10 mouse cellular contexts compared by ENCODE assay signal in the genomic region with DNA sequence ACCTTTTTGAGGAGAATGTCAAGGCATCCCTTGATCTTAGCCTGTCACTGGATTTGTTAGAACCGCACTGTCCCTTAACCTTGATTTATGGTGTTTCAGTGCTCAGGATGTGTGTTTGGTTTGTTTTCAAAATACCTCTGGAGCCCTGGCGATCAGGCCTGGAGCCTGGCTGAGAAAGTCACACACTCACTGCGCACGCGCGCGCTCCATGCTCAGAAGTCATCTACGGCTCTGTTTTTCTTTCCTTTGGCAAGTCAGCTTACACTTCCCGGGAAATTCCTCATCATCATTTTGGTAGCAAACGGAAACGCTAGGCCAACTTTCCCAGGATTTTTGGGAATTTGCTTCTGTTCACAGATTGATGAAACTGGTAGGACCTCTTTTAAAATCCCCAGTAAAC.
DNase-seq lines count a peak whose midpoint lies in the region; ATAC-seq and TF ChIP-seq lines count a peak whose summit lies in the region.
"Had no signal": no experiment of that assay in that cellular context is flagged by ENCODE, and none has a peak within 500 bp of the region (broad histone marks: within the 10 kb centered on the region; RNA-seq: fewer than 3 reads in every experiment).

No protein-coding gene starts in this region.

- H3K4me3 ChIP-seq in heart, postnatal 0 days (ENCODE audit: low read depth, low read length): no peak overlapping the region
- H3K4me3 ChIP-seq in heart, embryonic 11.5 days (ENCODE audit: low read depth, low read length): no peak overlapping the region
- H3K4me3 ChIP-seq in kidney, embryonic 14.5 days (ENCODE audit: low read length): no peak overlapping the region
- no peak overlapping the region for H3K4me3 ChIP-seq in neural tube, embryonic 11.5 days (ENCODE audit: low read depth, low read length)

- H3K4me2 ChIP-seq in heart, postnatal 0 days (ENCODE audit: low read depth, low read length): no peak overlapping the region
- H3K4me2 ChIP-seq in heart, embryonic 11.5 days: no peak overlapping the region
- peak overlapping the region; percentile 31; the same call in 1 of the 2 replicates for H3K4me2 ChIP-seq in kidney, embryonic 14.5 days (replicated peaks; ENCODE audit: low read depth, low read length)
- H3K4me2 ChIP-seq in neural tube, embryonic 11.5 days (ENCODE audit: low read depth): no peak overlapping the region

- TF ChIP-seq EP300 in heart, postnatal 0 days (IDR thresholded peaks at IDR 0.05; ENCODE audit: low read depth): no peak

- H3K9ac ChIP-seq in heart, postnatal 0 days (replicated peaks; ENCODE audit: low read depth, low read length): no peak overlapping the region
- no peak overlapping the region for H3K9ac ChIP-seq in heart, embryonic 11.5 days (ENCODE audit: low read depth, low read length)
- H3K9ac ChIP-seq in kidney, embryonic 14.5 days (ENCODE audit: low read depth, low read length): no peak overlapping the region
- H3K9ac ChIP-seq in neural tube, embryonic 11.5 days (ENCODE audit: low read length): no peak overlapping the region

- ATAC-seq in heart, postnatal 0 days (ENCODE audit: insufficient read depth, low read depth): no peak
- no peak for ATAC-seq in heart, embryonic 11.5 days (replicated peaks; ENCODE audit: insufficient number of reproducible peaks, low FRiP score, low TSS enrichment)
- no peak for ATAC-seq in kidney, embryonic 14.5 days (ENCODE audit: low FRiP score, low TSS enrichment)
- ATAC-seq in neural tube, embryonic 11.5 days (ENCODE audit: insufficient read depth, low FRiP score, low TSS enrichment): no peak
- no peak for ATAC-seq in erythroid progenitor cell, adult 5-6 weeks (replicated peaks; ENCODE audit: low FRiP score, poor library complexity, severe bottlenecking)

- no peak for TF ChIP-seq CTCF in heart, postnatal 0 days (IDR thresholded peaks at IDR 0.05; ENCODE audit: low read depth)

- H3K9me3 ChIP-seq in heart, postnatal 0 days (replicated peaks; ENCODE audit: control insufficient read depth, low read length): no peaks in the 10 kb centered on the region
- no peaks in the 10 kb centered on the region for H3K9me3 ChIP-seq in heart, embryonic 11.5 days (replicated peaks; ENCODE audit: control insufficient read depth, low read length)
- no peaks in the 10 kb centered on the region for H3K9me3 ChIP-seq in kidney, embryonic 14.5 days (ENCODE audit: control insufficient read depth, low read length)
- H3K9me3 ChIP-seq in neural tube, embryonic 11.5 days (ENCODE audit: control insufficient read depth, low read length): no peaks in the 10 kb centered on the region

- no peaks in the 10 kb centered on the region for H3K4me1 ChIP-seq in heart, postnatal 0 days (ENCODE audit: control insufficient read depth, insufficient read depth)
- no peaks in the 10 kb centered on the region for H3K4me1 ChIP-seq in heart, embryonic 11.5 days (ENCODE audit: control insufficient read depth, insufficient read depth, low read length)
- 0 out of 2 replicates have a peak, but pooled peaks cover 6% of the 10 kb centered on the region for H3K4me1 ChIP-seq in kidney, embryonic 14.5 days (ENCODE audit: control insufficient read depth, insufficient read depth, low read length)
- H3K4me1 ChIP-seq in neural tube, embryonic 11.5 days (ENCODE audit: control insufficient read depth, insufficient read depth, low read length): peaks cover 7% of the 10 kb centered on the region

- H3K27me3 ChIP-seq in heart, postnatal 0 days (ENCODE audit: control insufficient read depth, insufficient read depth, low read length): no peaks in the 10 kb centered on the region
- no peaks in the 10 kb centered on the region for H3K27me3 ChIP-seq in heart, embryonic 11.5 days (ENCODE audit: control insufficient read depth, insufficient read depth, low read length)
- H3K27me3 ChIP-seq in kidney, embryonic 14.5 days (ENCODE audit: control insufficient read depth, insufficient read depth, low read length): no peaks in the 10 kb centered on the region; the same call in 1 of the 2 replicates
- no peaks in the 10 kb centered on the region for H3K27me3 ChIP-seq in neural tube, embryonic 11.5 days (ENCODE audit: control insufficient read depth, insufficient read depth, low read length)

- DNase-seq in heart, postnatal 0 days (ENCODE audit: low spot score): peak; percentile 12
- DNase-seq in embryo, embryonic 10 days (ENCODE audit: low spot score): peak; percentile 68
- peak; percentile 65 for DNase-seq in neural tube, embryonic 11.5 days (ENCODE audit: low spot score)
- no peak for DNase-seq in cerebellum, adult 9-11 months
- DNase-seq in frontal cortex, postnatal 14 days (ENCODE audit: low spot score in 2 of 2): no peak
- DNase-seq: right cerebral cortex, postnatal 14 days; thymus, postnatal 36 days had no signal

- H3K27ac ChIP-seq in heart, postnatal 0 days (ENCODE audit: low read depth): no peak overlapping the region
- H3K27ac ChIP-seq in heart, embryonic 11.5 days (ENCODE audit: low read depth, low read length): no peak overlapping the region
- H3K27ac ChIP-seq in kidney, embryonic 14.5 days (ENCODE audit: low read depth, low read length): no peak overlapping the region
- H3K27ac ChIP-seq in neural tube, embryonic 11.5 days (ENCODE audit: low read depth, low read length): no peak overlapping the region

- WGBS in heart, postnatal 0 days: 74% methylated on average over 11 of the region's 11 CpGs
- WGBS in heart, embryonic 11.5 days (ENCODE audit: insufficient replicate concordance): 62% methylated on average over 11 of the region's 11 CpGs
- 29% methylated on average over 11 of the region's 11 CpGs for WGBS in kidney, embryonic 14.5 days
- WGBS in neural tube, embryonic 11.5 days: 49% methylated on average over 11 of the region's 11 CpGs

- H3K36me3 ChIP-seq in heart, postnatal 0 days (replicated peaks; ENCODE audit: control insufficient read depth, insufficient read depth, low read length): no peaks in the 10 kb centered on the region
- H3K36me3 ChIP-seq in heart, embryonic 11.5 days (ENCODE audit: control insufficient read depth, insufficient read depth, low read length): no peaks in the 10 kb centered on the region
- no peaks in the 10 kb centered on the region for H3K36me3 ChIP-seq in kidney, embryonic 14.5 days (ENCODE audit: control insufficient read depth, insufficient read depth, low read length)
- H3K36me3 ChIP-seq in neural tube, embryonic 11.5 days (ENCODE audit: control insufficient read depth, insufficient read depth, low read length): no peaks in the 10 kb centered on the region

Comparison
In these comparisons a context has a peak if more than half of its experiments do, and no peak if none do; other contexts are left out.
1. DNase-seq: peak in heart, postnatal 0 days (single experiment), embryo, embryonic 10 days (single experiment) and neural tube, embryonic 11.5 days (single experiment); none in cerebellum, adult 9-11 months (single experiment) and frontal cortex, postnatal 14 days (0 of 2).